Mouse (Mus musculus): Measurements from ENCODE around the gene Smoc1.

Smoc1 gene

GRCm38 (mm10) chr12:81233746-81234380, 207.3 kb downstream of the Smoc1 start:
- no peak for DNase-seq

- no peak for DNase-seq
Measured at GRCm38 (mm10) chr12:81235456-81236330, 209.1 kb downstream of the Smoc1 start.
